Mouse (Mus musculus) urinary bladder, adult 2 months (tissue): ENCODE results near the gene Gpr18. TPM values are rescaled to one million over a fixed set of nuclear protein-coding genes. Genes with fewer than 3 reads are reported as not detected.

Source experiments
- DNase-seq: peaks from one replicate; pipeline ENCODE4 v3.0.0; 2022; ENCODE audit warnings: low spot score
- polyA plus RNA-seq: library from polyadenylated mRNA; depleted of rRNA; stranded (reverse); fragments of >200 nt; gene quantifications from 2 replicates; pipeline ENCODE4 v1.2.3, GENCODE M21; 2012; rRNA removed

The Gpr18 gene
- polyA plus RNA-seq = 0.40 and 0.71 TPM in 2 replicates

GRCm38 (mm10) chr14:121915621-121916020 lies at the start of gene Gpr18:
TSS of gene Gpr18 (minus strand) at chr14:121915781.
- DNase-seq = no peak

- no peak for DNase-seq
Observed at GRCm38 (mm10) chr14:121964990-121965389, 49.4 kb upstream of the Gpr18 start, which contains the start of gene Gpr183. TSS of gene Gpr183 (minus strand) at chr14:121965195.

GRCm38 (mm10) chr14:121963942-121964335 lies 48.4 kb upstream of the Gpr18 start:
- no peak for DNase-seq

GRCm38 (mm10) chr14:121963251-121963941 lies 47.8 kb upstream of the Gpr18 start:
- no peak for DNase-seq

GRCm38 (mm10) chr14:121962128-121962890 lies 46.7 kb upstream of the Gpr18 start:
- no peak for DNase-seq

- no peak for DNase-seq
Observed at GRCm38 (mm10) chr14:121961496-121962127, 46.0 kb upstream of the Gpr18 start.

- DNase-seq = no peak
Observed at GRCm38 (mm10) chr14:121960997-121961396, 45.4 kb upstream of the Gpr18 start.

- DNase-seq = no peak
Observed at GRCm38 (mm10) chr14:121960531-121960930, 45.0 kb upstream of the Gpr18 start.

GRCm38 (mm10) chr14:121960031-121960430 lies 44.5 kb upstream of the Gpr18 start:
- DNase-seq = no peak

- no peak for DNase-seq
Observed at GRCm38 (mm10) chr14:121959538-121959980, 44.0 kb upstream of the Gpr18 start.

- DNase-seq = no peak
Observed at GRCm38 (mm10) chr14:121958751-121959537, 43.4 kb upstream of the Gpr18 start.

GRCm38 (mm10) chr14:121958041-121958750 lies 42.6 kb upstream of the Gpr18 start:
- DNase-seq = no peak

- no peak for DNase-seq
Observed at GRCm38 (mm10) chr14:121957176-121957871, 41.7 kb upstream of the Gpr18 start.

- no peak for DNase-seq
Observed at GRCm38 (mm10) chr14:121956291-121956690, 40.7 kb upstream of the Gpr18 start.

GRCm38 (mm10) chr14:121955176-121955795 lies 39.7 kb upstream of the Gpr18 start:
- DNase-seq = no peak

GRCm38 (mm10) chr14:121954608-121955007 lies 39.0 kb upstream of the Gpr18 start:
- DNase-seq = no peak

GRCm38 (mm10) chr14:121954129-121954528 lies 38.5 kb upstream of the Gpr18 start:
- DNase-seq = no peak

- no peak for DNase-seq
Observed at GRCm38 (mm10) chr14:121952046-121952400, 36.4 kb upstream of the Gpr18 start.

GRCm38 (mm10) chr14:121951399-121952045 lies 35.9 kb upstream of the Gpr18 start:
- DNase-seq = no peak

GRCm38 (mm10) chr14:121949897-121950296 lies 34.3 kb upstream of the Gpr18 start:
- DNase-seq = no peak
